Mouse (Mus musculus): Measurements from ENCODE around the gene Cntnap2.
"Not testable (repeated sequence)": the region's sequence is repeated elsewhere in the genome, so short reads cannot be mapped to it uniquely, and the experiment has no call there.

Cntnap2 gene

DNA sequence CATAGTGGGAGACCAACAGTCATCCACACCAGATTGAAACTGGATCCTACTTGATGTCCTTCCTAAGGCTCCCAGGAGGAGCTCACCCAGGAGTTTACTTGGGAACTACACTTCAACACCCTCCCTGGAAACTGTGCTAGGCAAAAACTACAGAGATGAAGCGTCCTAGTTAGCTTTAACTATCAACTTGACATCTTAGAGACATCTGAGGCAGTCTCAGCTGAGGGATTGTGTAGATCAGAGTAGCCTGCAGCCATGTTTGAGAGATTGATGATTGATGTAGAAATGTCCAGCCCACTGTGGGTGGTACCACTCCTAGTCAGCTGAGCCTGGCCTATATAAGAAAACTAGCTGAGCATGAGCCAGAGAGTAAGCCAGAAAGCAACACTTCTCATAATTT is 2123.6 kb downstream of the Cntnap2 start:
- no peak for DNase-seq

- DNase-seq, result not testable (repeated sequence)
Measured at GRCm38 (mm10) chr6:47183850-47184249, 2124.7 kb downstream of the Cntnap2 start.

GRCm38 (mm10) chr6:47188193-47188592 is 2129.0 kb downstream of the Cntnap2 start:
- DNase-seq, result peak; percentile 57

- not testable (repeated sequence) for DNase-seq
Measured at GRCm38 (mm10) chr6:47188596-47188995, 2129.4 kb downstream of the Cntnap2 start.

DNA sequence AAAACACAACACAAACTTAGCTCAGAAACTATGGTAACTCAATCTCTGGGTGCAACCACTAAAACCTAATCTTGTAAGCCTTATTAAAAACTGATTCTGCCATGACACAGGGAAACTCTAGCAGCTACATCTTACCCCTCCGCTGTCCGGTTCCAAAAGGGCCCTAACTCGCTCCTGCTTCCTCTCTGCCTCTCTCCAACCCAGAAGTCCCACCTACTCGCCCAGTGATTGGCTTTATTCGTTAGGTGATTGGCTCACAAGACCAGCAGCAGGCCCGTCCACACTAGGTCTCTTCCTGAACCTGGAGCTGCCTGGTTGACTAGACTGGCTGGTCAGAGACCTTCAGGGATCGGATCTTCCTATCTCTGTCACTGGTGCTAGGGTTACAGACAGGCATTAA is 2131.1 kb downstream of the Cntnap2 start:
- DNase-seq, result no peak

GRCm38 (mm10) chr6:47191277-47191800 is 2132.2 kb downstream of the Cntnap2 start:
- DNase-seq, result peak; percentile 35

GRCm38 (mm10) chr6:47191940-47192339 is 2132.8 kb downstream of the Cntnap2 start:
- DNase-seq, result no peak

- DNase-seq, result no peak
Measured at GRCm38 (mm10) chr6:47192478-47192877, 2133.3 kb downstream of the Cntnap2 start.

GRCm38 (mm10) chr6:47197570-47197969 is 2138.4 kb downstream of the Cntnap2 start:
- no peak for DNase-seq

DNA sequence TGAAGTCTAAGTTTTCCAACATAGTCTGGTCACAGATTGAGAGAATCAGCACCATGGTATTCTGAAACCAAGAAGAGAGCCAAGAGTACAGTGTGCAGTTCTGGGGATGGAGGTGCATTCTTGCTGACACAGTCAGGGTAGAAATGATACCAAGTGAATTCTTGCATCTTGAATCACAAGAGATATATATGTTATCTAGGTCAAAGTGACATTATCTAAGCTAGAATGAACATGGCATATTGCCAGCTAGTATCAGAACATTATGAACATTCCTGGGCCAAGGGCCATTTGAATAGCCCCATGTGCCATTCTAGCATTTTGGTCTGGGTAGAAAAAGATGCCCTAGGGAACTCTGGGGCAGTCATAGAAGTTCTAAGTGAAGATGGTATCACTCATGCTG is 2141.5 kb downstream of the Cntnap2 start:
- DNase-seq, result no peak

GRCm38 (mm10) chr6:47208031-47208430 is 2148.9 kb downstream of the Cntnap2 start:
- no peak for DNase-seq

DNA sequence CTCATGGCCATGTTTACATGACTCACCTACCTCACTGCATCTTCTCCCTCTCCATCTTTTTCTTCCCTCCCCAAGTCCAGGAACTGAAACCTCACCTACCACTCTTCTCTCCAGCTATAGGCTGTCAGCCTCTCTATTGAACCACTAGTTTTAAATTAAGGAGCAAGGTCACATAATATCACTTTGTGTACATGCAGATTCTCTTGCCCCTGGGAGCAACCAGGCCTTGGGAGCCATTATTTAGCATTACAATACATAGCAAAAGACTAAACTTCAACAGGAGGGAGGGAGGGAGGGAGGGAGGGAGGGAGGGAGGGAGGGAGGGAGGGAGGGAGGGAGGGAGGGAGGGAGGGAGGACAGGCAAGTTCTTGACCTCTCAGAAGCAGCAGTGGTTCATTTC is 2155.6 kb downstream of the Cntnap2 start:
- no peak for DNase-seq

DNA sequence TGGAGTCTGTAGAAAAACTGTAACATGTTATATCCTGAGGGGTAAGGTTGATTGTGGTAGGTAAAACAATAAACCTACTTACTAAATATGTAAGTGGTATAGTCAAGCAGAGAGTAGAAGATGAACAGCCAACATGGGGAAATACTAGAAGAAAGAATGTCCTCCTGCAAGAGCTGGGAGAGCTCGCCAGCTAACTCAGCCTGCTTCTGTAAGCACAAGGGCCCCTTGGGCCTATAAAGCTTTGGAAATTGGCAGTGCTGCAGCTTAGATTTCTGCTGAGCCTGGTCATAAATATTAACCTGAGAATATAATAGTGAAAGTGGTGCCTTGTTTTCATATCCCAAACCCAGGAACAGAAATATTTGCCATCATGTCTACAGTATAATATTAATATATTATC is 2164.4 kb downstream of the Cntnap2 start:
- DNase-seq, result not testable (repeated sequence)

GRCm38 (mm10) chr6:47225391-47225790 is 2166.2 kb downstream of the Cntnap2 start:
- DNase-seq, result not testable (repeated sequence)

DNA sequence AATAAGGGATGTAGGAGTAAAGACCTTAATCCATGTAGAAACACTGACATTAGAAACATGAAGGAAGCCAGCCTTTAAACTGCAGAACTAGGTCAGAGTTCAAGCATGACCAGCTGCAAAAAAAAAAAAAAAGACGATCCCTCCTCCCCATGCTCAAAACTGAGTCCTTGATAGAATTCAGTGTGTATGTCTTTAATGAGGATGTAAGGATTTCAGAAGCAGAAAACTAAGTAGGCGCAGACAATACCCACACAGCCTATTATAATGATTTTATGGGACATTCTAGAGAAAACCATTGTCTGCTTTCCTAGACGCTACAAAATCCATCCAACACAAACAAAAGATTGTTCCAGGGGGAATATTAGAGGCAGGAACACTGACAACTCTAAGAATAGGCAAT is 2168.4 kb downstream of the Cntnap2 start:
- no peak for DNase-seq

DNA sequence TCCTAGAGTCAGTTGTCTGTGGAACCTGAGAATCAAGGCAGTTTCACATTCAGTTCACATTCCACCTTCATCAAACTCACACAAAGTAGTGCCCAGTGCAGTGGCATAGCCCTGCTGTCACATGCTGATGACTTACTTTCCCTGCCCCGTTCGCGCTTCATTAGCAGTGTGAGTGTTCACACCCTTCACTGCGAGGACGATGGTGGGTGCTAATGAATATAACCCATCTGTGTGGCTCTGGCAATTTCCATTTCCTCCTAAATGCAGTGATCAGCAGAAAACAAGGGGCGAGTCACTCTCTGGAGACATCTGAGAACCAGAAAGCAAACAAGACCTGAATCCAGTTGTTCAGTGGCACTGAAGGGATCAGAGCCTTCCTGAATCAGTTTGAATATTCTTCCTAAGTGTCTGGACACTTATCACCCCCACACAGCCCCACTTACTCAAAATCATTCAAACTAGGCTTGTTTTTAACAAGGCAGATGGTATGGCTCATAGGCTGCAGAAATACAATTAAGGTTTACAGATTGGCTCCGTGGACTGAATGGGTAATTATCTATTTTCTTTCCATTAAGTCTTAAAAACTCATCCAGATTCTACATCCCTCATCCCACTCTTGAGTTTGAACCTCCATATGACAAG is 2169.6 kb downstream of the Cntnap2 start:
- DNase-seq, result peak; percentile 9

DNA sequence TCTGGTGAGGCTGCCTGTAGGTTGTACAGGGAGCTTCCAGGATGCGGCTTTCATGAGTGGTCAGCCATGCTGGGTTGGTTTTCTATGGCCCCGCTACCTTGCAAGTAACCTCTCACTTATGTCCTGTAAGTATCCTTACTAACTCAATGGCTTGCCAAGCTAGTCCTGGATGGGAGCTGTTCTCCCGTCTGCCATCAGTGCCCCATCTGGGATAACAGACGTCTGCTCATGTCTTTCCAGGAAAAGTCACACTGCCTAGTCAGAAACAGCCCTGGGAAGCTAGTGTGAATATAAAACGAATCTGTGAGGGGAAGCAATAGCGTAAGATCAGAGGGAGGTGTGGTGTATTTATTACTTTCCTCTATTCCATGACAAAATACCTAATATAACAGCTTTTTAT is 2172.4 kb downstream of the Cntnap2 start:
- DNase-seq, result no peak

DNA sequence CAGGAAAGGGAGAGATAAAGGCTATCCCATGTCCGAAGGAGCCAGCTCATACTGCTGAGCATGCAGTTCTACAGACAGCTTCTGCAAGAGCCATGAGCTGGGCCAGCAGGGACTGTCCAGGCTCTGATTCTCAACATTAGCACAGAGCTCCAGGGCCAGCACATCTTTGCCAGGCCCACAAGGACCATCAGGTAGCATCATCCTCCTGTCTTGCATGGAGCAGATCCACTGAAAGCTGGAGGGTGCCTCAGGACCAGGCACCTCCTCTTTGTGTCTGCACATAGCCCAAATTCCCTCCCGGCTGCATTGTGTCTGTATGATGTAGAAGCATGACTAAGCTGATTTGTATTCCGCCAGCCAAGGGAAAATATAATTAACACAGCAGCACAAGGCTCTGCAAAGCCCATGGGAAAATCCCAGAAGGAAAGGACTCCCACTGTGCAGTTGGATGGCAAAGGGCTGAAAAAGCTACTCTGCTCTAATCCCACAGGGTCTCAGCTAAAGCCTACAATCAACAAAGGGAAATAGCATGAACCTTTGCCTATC is 2180.3 kb downstream of the Cntnap2 start:
- DNase-seq, result peak; percentile 68

DNA sequence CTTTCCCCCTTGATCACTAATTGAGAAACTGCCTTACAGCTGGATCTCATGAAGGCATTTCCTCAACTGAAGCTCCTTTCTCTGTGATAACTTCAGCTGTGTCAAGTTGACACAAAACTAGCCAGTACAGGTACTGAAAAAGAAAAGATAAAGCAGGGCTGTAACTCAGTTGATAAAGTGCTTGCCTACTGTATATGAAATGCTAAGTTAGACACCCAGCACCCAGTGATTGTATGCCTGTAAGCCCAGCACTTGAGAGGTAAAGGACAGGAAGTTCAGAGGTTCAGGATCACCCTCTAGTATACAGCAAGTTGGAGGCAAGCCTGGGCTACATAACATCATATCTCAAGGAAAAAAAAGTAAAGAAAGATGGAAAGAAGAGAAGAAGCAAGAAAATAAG is 2182.2 kb downstream of the Cntnap2 start:
- no peak for DNase-seq

DNA sequence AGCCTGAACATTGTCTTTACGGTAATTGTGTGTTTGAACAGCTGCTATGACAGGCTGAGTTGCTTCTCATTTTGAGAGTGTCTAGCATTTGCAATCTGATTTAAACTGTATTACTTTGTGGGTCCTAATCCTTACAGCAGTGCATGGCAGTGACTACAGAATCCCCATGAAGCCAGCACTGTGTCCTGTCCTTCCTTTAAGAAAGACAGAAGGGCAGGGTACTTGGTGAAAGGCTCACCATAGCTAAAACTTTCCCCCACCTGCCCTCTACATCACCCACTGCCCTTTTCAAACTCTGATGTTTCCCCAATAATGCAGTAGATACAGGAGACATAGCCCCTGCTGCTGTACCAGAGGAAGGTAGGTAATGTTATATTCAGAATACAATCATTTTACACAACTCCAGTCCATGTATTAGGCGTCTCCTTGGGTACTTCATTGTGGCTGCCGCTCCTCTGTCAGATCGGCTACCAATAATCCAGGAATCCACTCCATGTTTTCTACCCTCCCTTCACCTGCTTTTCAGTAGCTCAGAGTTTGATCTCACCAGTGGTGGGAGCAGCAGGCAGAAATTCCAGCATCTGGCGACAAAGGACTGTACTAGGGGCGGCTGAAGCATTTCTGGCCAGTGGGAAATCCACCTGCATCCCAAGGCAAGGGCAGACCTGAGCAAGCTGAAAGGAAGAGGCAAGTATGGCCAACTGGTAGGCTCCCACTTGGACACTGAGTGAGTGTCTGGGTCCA is 2184.9 kb downstream of the Cntnap2 start:
- peak; percentile 65 for DNase-seq

DNA sequence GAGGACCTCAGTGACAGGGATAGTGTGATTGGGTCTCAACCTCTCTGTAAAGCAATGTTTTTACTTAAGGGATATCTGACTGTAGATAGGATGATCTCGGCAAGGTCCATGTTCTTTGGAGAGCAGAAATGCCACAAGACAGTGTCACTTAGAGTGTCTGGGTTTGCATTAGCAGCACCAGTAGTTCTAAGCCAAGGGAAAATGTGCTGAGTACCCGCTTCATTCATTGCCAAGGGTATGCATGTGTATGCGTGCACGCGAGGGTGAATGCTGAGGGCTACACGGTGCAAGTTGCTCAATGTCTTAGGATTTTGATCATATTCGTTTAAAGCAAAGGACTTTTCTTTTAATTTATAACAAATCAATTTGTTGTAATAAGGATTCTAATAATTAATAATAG is 2185.5 kb downstream of the Cntnap2 start:
- DNase-seq, result no peak

DNA sequence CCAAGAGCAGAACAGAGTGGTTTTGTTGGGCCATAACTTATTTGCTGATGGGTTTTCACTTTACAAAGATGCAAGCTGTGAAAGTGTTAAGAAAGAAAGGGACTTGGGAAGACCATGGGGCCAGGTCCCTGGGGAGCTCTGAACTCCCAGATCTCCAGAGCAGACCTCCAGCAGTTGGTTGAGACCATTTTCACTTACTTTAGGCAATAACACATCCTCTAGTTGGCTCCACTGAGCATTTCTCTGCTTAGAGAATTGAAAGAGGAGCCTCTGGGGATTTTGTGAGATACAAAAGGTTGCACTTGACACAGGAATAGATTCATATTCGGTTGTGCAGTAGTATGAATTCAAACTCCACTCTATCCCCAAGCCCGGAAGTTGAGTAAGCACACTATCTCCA is 2196.1 kb downstream of the Cntnap2 start:
- DNase-seq, result no peak

DNA sequence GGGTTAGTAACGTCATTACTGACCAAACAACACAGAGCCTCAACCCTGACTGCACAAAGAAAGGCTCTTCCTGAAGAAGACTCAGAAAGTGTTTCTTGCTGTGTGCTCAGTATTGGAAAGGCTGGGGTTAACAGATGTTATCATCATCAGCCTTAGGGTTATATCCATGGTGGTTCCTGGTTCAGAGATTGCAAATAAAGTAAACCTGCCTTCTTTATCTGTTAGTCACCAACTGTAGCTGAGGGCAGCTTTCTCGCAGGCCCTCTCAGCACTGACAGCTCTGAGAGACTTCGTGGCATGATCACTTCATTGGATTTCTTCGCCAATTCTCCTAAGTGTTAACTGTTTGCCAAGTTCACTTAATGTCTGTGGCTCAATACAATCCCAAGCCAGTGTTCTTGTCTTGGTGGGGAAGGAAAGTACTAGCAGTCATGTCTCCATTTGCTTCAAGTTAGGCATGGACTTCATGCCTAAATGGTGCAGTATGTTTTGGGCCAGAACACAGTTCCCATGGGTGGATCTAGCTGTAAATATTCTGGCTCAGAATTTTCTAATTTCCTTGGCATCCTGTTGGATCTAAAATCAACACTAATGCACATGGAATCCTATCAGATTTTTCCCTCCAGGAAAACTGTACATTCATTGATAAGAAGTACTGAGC is 2197.2 kb downstream of the Cntnap2 start:
- DNase-seq, result no peak

All from right cerebral cortex, adult 18-20 months (tissue).